Mouse (Mus musculus) liver, embryonic 14.5 days (tissue): ENCODE results near the gene Limd1.

Source experiments
- CTCF ChIP-seq: IDR thresholded peaks from 2 replicates; pipeline ENCODE4 v1.5.1; 2016; ENCODE audit warnings: antibody characterized with exemption, low read depth, control low read depth
- EP300 ChIP-seq: IDR thresholded peaks from 2 replicates; pipeline ENCODE4 v1.6.1; 2016; ENCODE audit warnings: antibody characterized with exemption, low read depth

- no peak for TF ChIP-seq CTCF
- TF ChIP-seq EP300 = no peak
These were observed 5.1 kb upstream of the Limd1 start for GRCm38 (mm10) chr9:123473377-123473776.
